Mouse (Mus musculus) NIH3T3 (cell line): ENCODE data around the gene Txlng.
A peak's percentile ranks its signal among the peaks of the same experiment; 100 is the strongest.

ENCODE experiments used
- DNase-seq: peaks from one replicate; pipeline ENCODE4 v3.0.0-alpha.2; 2012; ENCODE audit warnings: low read depth

The Txlng gene

GRCm38 (mm10) chrX:162760115-162760942 is 68.9 kb downstream of the Txlng start, which contains the start of gene Rbbp7:
TSS of gene Rbbp7 (plus strand) at chrX:162760402.
- peak; percentile 94 for DNase-seq

GRCm38 (mm10) chrX:162759251-162760114 is 69.8 kb downstream of the Txlng start:
- no peak for DNase-seq

DNA sequence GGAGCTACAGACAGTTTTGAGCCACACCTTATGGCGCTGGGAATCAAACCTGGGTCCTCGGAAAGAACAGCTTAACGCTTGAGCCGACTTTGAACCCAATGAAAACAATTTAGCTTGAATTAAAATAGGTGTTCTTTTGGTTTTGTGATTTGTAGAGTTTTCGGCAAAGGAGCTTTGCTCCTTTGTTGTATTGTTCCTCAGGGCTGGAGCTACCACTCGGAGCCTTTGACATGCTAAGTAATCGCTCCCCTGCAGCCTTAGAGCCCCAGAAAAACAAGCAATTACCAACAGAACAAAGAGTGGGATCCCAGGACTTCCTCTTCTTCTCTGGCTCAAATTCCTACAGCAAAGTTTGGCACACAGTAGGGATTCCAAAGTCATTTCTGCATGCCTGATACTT is 73.2 kb downstream of the Txlng start:
- no peak for DNase-seq

- no peak for DNase-seq
Observed at GRCm38 (mm10) chrX:162754314-162754713, 74.9 kb downstream of the Txlng start.

- DNase-seq = no peak
Observed at GRCm38 (mm10) chrX:162752418-162752817, 76.8 kb downstream of the Txlng start.

DNA sequence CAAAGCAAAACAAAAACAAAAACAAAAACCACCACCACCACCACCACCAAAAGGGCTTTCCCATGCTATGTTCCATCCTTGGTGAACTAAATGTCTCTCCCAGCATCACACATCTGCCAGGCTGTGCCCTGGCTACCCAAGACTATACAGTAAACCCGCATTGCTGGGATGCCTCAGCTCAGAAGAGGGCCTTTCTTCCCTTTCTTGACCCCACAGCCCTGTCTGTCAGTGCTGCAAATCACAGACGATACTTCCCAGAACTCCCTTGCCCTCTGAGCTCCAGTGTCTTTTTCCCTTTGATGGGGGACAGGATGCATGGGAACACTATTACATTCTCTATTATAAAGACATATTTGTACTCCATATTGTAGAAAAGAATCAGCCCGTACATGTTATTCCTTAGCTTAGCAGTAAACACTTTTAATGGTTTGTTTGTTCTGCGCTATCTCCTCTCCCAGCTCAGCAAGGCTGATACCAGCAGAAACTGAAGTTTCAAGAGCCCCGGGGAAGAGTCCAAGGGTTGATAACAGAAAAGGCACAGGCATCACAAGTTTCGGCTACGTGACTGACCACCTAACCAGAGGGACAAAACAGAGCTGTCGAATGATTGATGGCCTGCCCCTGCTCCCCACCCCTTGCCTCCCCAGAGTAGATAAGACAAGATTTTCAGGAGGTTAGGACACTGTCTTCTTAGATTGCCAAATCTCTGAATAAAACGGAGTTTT is 80.4 kb downstream of the Txlng start:
- no peak for DNase-seq

- peak; percentile 50 for DNase-seq
Observed at GRCm38 (mm10) chrX:162736140-162736659, 93.1 kb downstream of the Txlng start.

DNA sequence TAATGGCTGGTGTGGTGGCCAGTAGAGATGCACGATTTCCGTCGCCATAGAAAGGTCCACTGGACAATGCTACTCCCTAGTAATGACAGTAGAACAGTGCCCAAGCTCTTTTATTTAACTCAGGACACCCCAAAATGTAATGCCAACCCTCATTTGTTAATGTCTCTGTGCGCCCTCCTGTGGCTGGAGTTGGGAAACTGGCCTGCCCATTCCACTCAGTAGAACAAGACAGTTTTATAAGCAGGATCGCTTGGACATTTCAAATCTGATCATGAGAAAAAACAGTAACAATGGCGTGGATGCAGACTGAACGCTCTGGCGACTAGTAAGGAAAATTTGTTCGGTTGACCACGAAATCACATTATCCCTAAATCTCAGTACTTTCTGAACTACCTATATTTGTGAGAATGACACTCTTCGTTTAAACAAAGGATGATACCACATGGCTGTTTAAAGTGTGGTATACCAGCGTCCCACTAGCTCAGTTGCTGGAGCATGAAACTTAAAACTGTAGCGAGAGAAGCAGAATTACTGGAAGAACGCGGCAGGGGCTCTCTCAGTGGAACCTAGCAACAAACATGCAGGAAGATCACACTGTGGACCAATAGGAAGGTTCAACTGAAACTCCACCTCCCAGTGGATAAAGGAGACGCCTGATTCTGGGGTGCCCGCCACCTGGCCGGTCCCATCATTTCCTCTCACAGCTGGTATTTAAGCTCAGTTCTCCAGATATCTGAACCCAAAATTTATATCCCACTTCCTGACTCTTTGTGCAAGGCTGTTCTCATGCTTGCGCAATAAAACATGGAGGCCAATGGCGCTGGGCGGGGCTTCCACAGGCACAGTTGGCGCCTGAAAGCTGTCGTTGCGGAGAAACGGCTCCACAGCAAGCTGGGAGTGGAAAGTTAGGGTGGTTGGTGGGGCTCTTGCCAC is 94.0 kb downstream of the Txlng start:
- DNase-seq = peak; percentile 82

DNA sequence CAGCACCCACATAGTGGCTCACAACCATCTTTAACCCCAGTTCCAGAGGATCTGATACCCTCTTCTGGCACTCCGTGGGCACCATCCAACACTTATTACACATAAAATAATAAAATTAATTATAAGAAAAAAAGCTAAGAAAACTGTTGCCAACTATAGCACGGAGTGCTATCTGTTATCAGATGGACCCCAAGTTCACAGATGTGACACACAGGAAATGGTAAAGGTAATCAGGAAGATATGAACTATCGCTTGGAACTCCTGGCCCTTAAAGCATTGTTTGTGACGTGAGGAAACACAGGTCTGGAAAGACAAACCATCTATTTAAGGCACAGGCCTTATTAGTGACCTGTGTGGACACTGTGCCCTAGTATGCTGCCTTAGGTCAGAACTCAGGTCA is 99.2 kb downstream of the Txlng start:
- no peak for DNase-seq
